Mouse (Mus musculus) forebrain, embryonic 14.5 days (tissue): Measurements from ENCODE around the gene Tmem269. TPM values are rescaled to one million over a fixed set of nuclear protein-coding genes. Genes with fewer than 3 reads are reported as not detected.

Experiments used
- ATAC-seq: fragments of 200-750 bp; cut with Nextera tagmentation; 2 replicates; pipeline ENCODE4 v1.8.0; 2017; ENCODE audit warnings: mild to moderate bottlenecking, moderate library complexity
- DNase-seq: peaks from one replicate; pipeline ENCODE4 v3.0.0-alpha.2; 2015; ENCODE audit warnings: low spot score
- H3K27ac ChIP-seq: fragments of 300-500 bp; sonication (generic); 2 replicates; pipeline ENCODE4 v1.5.1; 2014; ENCODE audit warnings: low read depth, mild to moderate bottlenecking, control low read depth, low read length, moderate library complexity
- H3K27me3 ChIP-seq: fragments of 300-500 bp; sonication (generic); replicated peaks from 2 replicates; pipeline ENCODE4 v1.6.1; 2014; ENCODE audit warnings: low read length, control low read depth, mixed read lengths; ENCODE audit not compliant: control insufficient read depth, insufficient read depth
- H3K36me3 ChIP-seq: fragments of 300-500 bp; sonication (generic); 2 replicates; pipeline ENCODE4 v1.6.1; 2014; ENCODE audit warnings: low read length, control low read depth; ENCODE audit not compliant: control insufficient read depth, insufficient read depth
- H3K4me1 ChIP-seq: fragments of 300-500 bp; sonication (generic); 2 replicates; pipeline ENCODE4 v1.6.1; 2014; ENCODE audit warnings: antibody characterized with exemption, low read length, control low read depth; ENCODE audit not compliant: control insufficient read depth, insufficient read depth
- H3K4me2 ChIP-seq: fragments of 300-500 bp; sonication (generic); 2 replicates; pipeline ENCODE4 v1.6.1; 2014; ENCODE audit warnings: mild to moderate bottlenecking, control low read depth, low read length
- H3K4me3 ChIP-seq: fragments of 300-500 bp; sonication (generic); 2 replicates; pipeline ENCODE4 v1.5.1; 2014; ENCODE audit warnings: low read depth, low read length, control low read depth
- H3K9ac ChIP-seq: fragments of 300-500 bp; sonication (generic); 2 replicates; pipeline ENCODE4 v1.6.1; 2014; ENCODE audit warnings: mild to moderate bottlenecking, low read length, control low read depth, moderate library complexity
- H3K9me3 ChIP-seq: fragments of 300-500 bp; sonication (generic); replicated peaks from 2 replicates; pipeline ENCODE4 v1.6.1; 2016; ENCODE audit warnings: low read length, control low read depth, mixed read lengths; ENCODE audit not compliant: control insufficient read depth
- WGBS: fragments of 180-500 bp; shearing (Covaris S2); extraction: QIAGEN DNeasy Blood & Tissue Kit; methylation state at CpG from one replicate; pipeline ENCODE4 v1.1.7; 2014; 5-methylcytosine and 5-hydroxymethylcytosine counted together
- polyA plus RNA-seq: library from polyadenylated mRNA; unstranded; fragments of >200 nt; fragmentation: Nextera tagmentation; extraction: Ambion mirVana; gene quantifications from 2 replicates; pipeline ENCODE4 v1.2.1, GENCODE M21; 2014

Tmem269 gene
- polyA plus RNA-seq, 1 experiment from 2014 or later = 0.22 TPM

GRCm38 (mm10) chr4:119191273-119191672, 26.7 kb downstream of the Tmem269 start:
- Histone ChIP-seq H3K4me2 (no peak overlapping the region), H3K36me3 (no peaks in the 10 kb centered on the region), H3K4me3 (no peak overlapping the region), H3K9me3 (no peaks in the 10 kb centered on the region), H3K4me1 (peaks cover 2% of the 10 kb centered on the region; the same call in 1 of the 2 replicates), H3K27me3 (no peaks in the 10 kb centered on the region), H3K9ac (no peak overlapping the region), H3K27ac (no peak overlapping the region)
- DNase-seq (no peak), ATAC-seq (no peak)
- 74% methylated on average over 3 of the region's 3 CpGs for whole genome bisulfite sequencing

- no peak overlapping the region for H3K27ac ChIP-seq
- ATAC-seq (no peak), DNase-seq (no peak)
- no peaks in the 10 kb centered on the region for H3K27me3 ChIP-seq
- 88% methylated on average over 8 of the region's 8 CpGs for WGBS
- H3K4me3 ChIP-seq = no peak overlapping the region
- H3K4me2 ChIP-seq = no peak overlapping the region
- H3K36me3 ChIP-seq = no peaks in the 10 kb centered on the region
- H3K4me1 ChIP-seq = no peaks in the 10 kb centered on the region
- H3K9me3 ChIP-seq = no peaks in the 10 kb centered on the region
- no peak overlapping the region for H3K9ac ChIP-seq
These were observed 27.4 kb downstream of the Tmem269 start for GRCm38 (mm10) chr4:119190618-119191017.

- Histone ChIP-seq H3K27me3 (no peaks in the 10 kb centered on the region), H3K9ac (no peak within 1 kb of the TSS), H3K4me2 (no peak within 1 kb of the TSS), H3K36me3 (no peaks in the 10 kb centered on the region), H3K27ac (no peak within 1 kb of the TSS), H3K4me3 (no peak within 1 kb of the TSS), H3K4me1 (no peaks in the 10 kb centered on the region), H3K9me3 (no peaks in the 10 kb centered on the region)
- DNase-seq (no peak), ATAC-seq (no peak)
- WGBS = 73% methylated on average over 6 of the region's 6 CpGs
These were observed 28.2 kb downstream of the Tmem269 start, which contains the start of gene Ermap for GRCm38 (mm10) chr4:119189864-119190263. Ermap (minus strand) TSS chr4:119190011.

GRCm38 (mm10) chr4:119189392-119189791, 28.6 kb downstream of the Tmem269 start:
- DNase-seq (no peak), ATAC-seq (no peak)
- H3K36me3 ChIP-seq = no peaks in the 10 kb centered on the region
- H3K9ac ChIP-seq = no peak overlapping the region
- no peaks in the 10 kb centered on the region for H3K9me3 ChIP-seq
- 64% methylated on average over 6 of the region's 6 CpGs for WGBS
- H3K4me1 ChIP-seq = no peaks in the 10 kb centered on the region
- no peaks in the 10 kb centered on the region for H3K27me3 ChIP-seq
- no peak overlapping the region for H3K4me3 ChIP-seq
- no peak overlapping the region for H3K4me2 ChIP-seq
- no peak overlapping the region for H3K27ac ChIP-seq

- no peaks in the 10 kb centered on the region for H3K36me3 ChIP-seq
- H3K9me3 ChIP-seq = no peaks in the 10 kb centered on the region
- no peaks in the 10 kb centered on the region for H3K4me1 ChIP-seq
- H3K27me3 ChIP-seq = no peaks in the 10 kb centered on the region
- H3K4me2 ChIP-seq = no peak overlapping the region
- H3K4me3 ChIP-seq = no peak overlapping the region
- H3K27ac ChIP-seq = no peak overlapping the region
- DNase-seq = no peak
- WGBS = 61% methylated on average over 11 of the region's 11 CpGs
- H3K9ac ChIP-seq = no peak overlapping the region
- no peak for ATAC-seq
These were observed 29.8 kb downstream of the Tmem269 start for GRCm38 (mm10) chr4:119188060-119188785.

GRCm38 (mm10) chr4:119185771-119186170, 32.2 kb downstream of the Tmem269 start:
- Histone ChIP-seq H3K36me3 (no peaks in the 10 kb centered on the region), H3K9me3 (no peaks in the 10 kb centered on the region), H3K9ac (no peak overlapping the region), H3K27ac (no peak overlapping the region), H3K4me2 (no peak overlapping the region), H3K4me1 (no peaks in the 10 kb centered on the region), H3K4me3 (no peak overlapping the region), H3K27me3 (no peaks in the 10 kb centered on the region)
- WGBS = 85% methylated on average over 4 of the region's 4 CpGs
- DNase-seq (no peak), ATAC-seq (no peak)

GRCm38 (mm10) chr4:119183525-119183924, 34.5 kb downstream of the Tmem269 start:
- WGBS = 58% methylated on average over 1 of the region's 1 CpGs
- H3K4me1 ChIP-seq = no peaks in the 10 kb centered on the region
- ATAC-seq (no peak), DNase-seq (no peak)
- H3K27me3 ChIP-seq = no peaks in the 10 kb centered on the region
- H3K4me3 ChIP-seq = no peak overlapping the region
- no peaks in the 10 kb centered on the region for H3K9me3 ChIP-seq
- H3K27ac ChIP-seq = no peak overlapping the region
- H3K36me3 ChIP-seq = no peaks in the 10 kb centered on the region
- no peak overlapping the region for H3K4me2 ChIP-seq
- H3K9ac ChIP-seq = no peak overlapping the region

- no peaks in the 10 kb centered on the region for H3K27me3 ChIP-seq
- H3K36me3 ChIP-seq = no peaks in the 10 kb centered on the region
- H3K27ac ChIP-seq = no peak overlapping the region
- no peak overlapping the region for H3K4me3 ChIP-seq
- H3K9ac ChIP-seq = no peak overlapping the region
- H3K9me3 ChIP-seq = no peaks in the 10 kb centered on the region
- ATAC-seq = no peak
- 89% methylated on average over 9 of the region's 9 CpGs for WGBS
- DNase-seq = no peak
- H3K4me2 ChIP-seq = no peak overlapping the region
- no peaks in the 10 kb centered on the region for H3K4me1 ChIP-seq
These were observed 36.6 kb downstream of the Tmem269 start for GRCm38 (mm10) chr4:119181456-119181855.

- DNase-seq (no peak), ATAC-seq (no peak)
- WGBS = 53% methylated on average over 4 of the region's 4 CpGs
- H3K27me3 ChIP-seq = no peaks in the 10 kb centered on the region
- H3K9ac ChIP-seq = no peak overlapping the region
- no peak overlapping the region for H3K27ac ChIP-seq
- no peak overlapping the region for H3K4me2 ChIP-seq
- no peaks in the 10 kb centered on the region for H3K4me1 ChIP-seq
- no peaks in the 10 kb centered on the region for H3K36me3 ChIP-seq
- H3K4me3 ChIP-seq = no peak overlapping the region
- H3K9me3 ChIP-seq = no peaks in the 10 kb centered on the region
These were observed 37.8 kb downstream of the Tmem269 start for GRCm38 (mm10) chr4:119180133-119180707.
